Mouse (Mus musculus): ENCODE results near the gene Clptm1. TPM values are rescaled to one million over a fixed set of nuclear protein-coding genes. Genes with fewer than 3 reads are reported as not detected.
"Not testable (repeated sequence)": the region's sequence is repeated elsewhere in the genome, so short reads cannot be mapped to it uniquely, and the experiment has no call there.

Clptm1 gene
- polyA plus RNA-seq, 1 experiment: 95.7 TPM

DNA sequence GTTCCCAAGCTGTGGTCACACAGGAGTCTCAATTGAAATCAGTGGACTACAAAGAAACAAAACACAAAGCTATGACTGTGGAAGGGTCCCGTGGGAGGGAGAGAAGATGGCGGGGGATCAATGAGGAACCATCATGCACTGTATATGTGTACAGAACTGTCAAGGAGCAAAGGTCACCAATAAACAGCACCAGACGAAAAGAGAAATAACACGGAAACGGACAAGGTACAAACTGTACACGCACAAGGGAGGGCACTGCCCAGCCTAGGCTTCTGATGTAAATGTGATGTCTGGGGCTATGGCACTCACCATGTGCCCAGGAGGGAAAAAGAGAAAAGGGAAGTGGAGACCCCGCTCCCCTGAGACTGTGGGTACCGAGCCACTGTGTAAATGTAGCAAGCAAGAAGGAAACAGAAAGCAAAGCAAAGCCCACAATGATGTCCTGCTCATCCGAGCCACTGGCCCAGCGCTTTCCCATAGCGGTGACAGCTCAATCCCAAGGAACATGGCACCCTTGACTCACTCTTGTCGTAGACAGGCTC, 49.7 kb downstream of the Clptm1 start:
- TF ChIP-seq MYOD1 (IDR thresholded peaks at IDR 0.05; ENCODE audit: control insufficient read depth, insufficient read length, low read depth) (no peak), FOSL1 (IDR thresholded peaks at IDR 0.05; ENCODE audit: insufficient read depth, low read length, poor library complexity, severe bottlenecking) (no peak), CTCF (IDR thresholded peaks at IDR 0.05; ENCODE audit: control insufficient read depth, insufficient read depth, insufficient read length) (no peak), MYOG (IDR thresholded peaks at IDR 0.05; ENCODE audit: control insufficient read depth, extremely low read depth, insufficient read length) (no peak), USF1 (IDR thresholded peaks at IDR 0.05; ENCODE audit: low read depth) (no peak), CEBPB (IDR thresholded peaks at IDR 0.05; ENCODE audit: low read depth) (no peak), MAX (IDR thresholded peaks at IDR 0.05) (no peak)
- H3K79me3 ChIP-seq (ENCODE audit: low read depth): no peaks in the 10 kb centered on the region
- no peak overlapping the region for H3K4me3 ChIP-seq (ENCODE audit: insufficient read depth, poor library complexity, severe bottlenecking)
- no peaks in the 10 kb centered on the region for H3K27me3 ChIP-seq (ENCODE audit: control insufficient read depth, insufficient read depth, insufficient read length)
- peaks cover 2% of the 10 kb centered on the region for H3K36me3 ChIP-seq (ENCODE audit: control insufficient read depth, insufficient read depth)
- H3ac ChIP-seq (ENCODE audit: control insufficient read depth, insufficient read length, low read depth): no peak overlapping the region
- H3K79me2 ChIP-seq (ENCODE audit: control insufficient read depth, insufficient read depth): no peaks in the 10 kb centered on the region

GRCm38 (mm10) chr7:19610969-19611368, 53.9 kb downstream of the Clptm1 start:
- Histone ChIP-seq H3K79me3 (ENCODE audit: low read depth) (no peaks in the 10 kb centered on the region), H3K27me3 (ENCODE audit: control insufficient read depth, insufficient read depth, insufficient read length) (no peaks in the 10 kb centered on the region), H3K79me2 (ENCODE audit: control insufficient read depth, insufficient read depth) (no peaks in the 10 kb centered on the region), H3K36me3 (ENCODE audit: control insufficient read depth, insufficient read depth) (peaks cover 2% of the 10 kb centered on the region), H3K4me3 (ENCODE audit: insufficient read depth, poor library complexity, severe bottlenecking) (no peak overlapping the region), H3ac (ENCODE audit: control insufficient read depth, insufficient read length, low read depth) (no peak overlapping the region)
- TF ChIP-seq USF1 (IDR thresholded peaks at IDR 0.05; ENCODE audit: low read depth) (no peak), MYOD1 (IDR thresholded peaks at IDR 0.05; ENCODE audit: control insufficient read depth, insufficient read length, low read depth) (no peak), MAX (IDR thresholded peaks at IDR 0.05) (no peak), MYOG (IDR thresholded peaks at IDR 0.05; ENCODE audit: control insufficient read depth, extremely low read depth, insufficient read length) (no peak), FOSL1 (IDR thresholded peaks at IDR 0.05; ENCODE audit: insufficient read depth, low read length, poor library complexity, severe bottlenecking) (no peak), CTCF (IDR thresholded peaks at IDR 0.05; ENCODE audit: control insufficient read depth, insufficient read depth, insufficient read length) (no peak), CEBPB (IDR thresholded peaks at IDR 0.05; ENCODE audit: low read depth) (no peak)

- Histone ChIP-seq H3ac (ENCODE audit: control insufficient read depth, insufficient read length, low read depth) (no peak overlapping the region), H3K79me3 (ENCODE audit: low read depth) (no peaks in the 10 kb centered on the region), H3K4me3 (ENCODE audit: insufficient read depth, poor library complexity, severe bottlenecking) (no peak overlapping the region), H3K27me3 (ENCODE audit: control insufficient read depth, insufficient read depth, insufficient read length) (no peaks in the 10 kb centered on the region), H3K79me2 (ENCODE audit: control insufficient read depth, insufficient read depth) (no peaks in the 10 kb centered on the region), H3K36me3 (ENCODE audit: control insufficient read depth, insufficient read depth) (peaks cover 2% of the 10 kb centered on the region)
- TF ChIP-seq MYOG (IDR thresholded peaks at IDR 0.05; ENCODE audit: control insufficient read depth, extremely low read depth, insufficient read length) (no peak), CTCF (IDR thresholded peaks at IDR 0.05; ENCODE audit: control insufficient read depth, insufficient read depth, insufficient read length) (no peak), MYOD1 (IDR thresholded peaks at IDR 0.05; ENCODE audit: control insufficient read depth, insufficient read length, low read depth) (no peak)
Measured at GRCm38 (mm10) chr7:19609641-19610332, 55.0 kb downstream of the Clptm1 start.

GRCm38 (mm10) chr7:19607291-19607690, 57.5 kb downstream of the Clptm1 start:
- H3K79me3 ChIP-seq (ENCODE audit: low read depth): peaks cover 16% of the 10 kb centered on the region
- H3K4me3 ChIP-seq (ENCODE audit: insufficient read depth, poor library complexity, severe bottlenecking): no peak overlapping the region
- TF ChIP-seq MYOG (IDR thresholded peaks at IDR 0.05; ENCODE audit: control insufficient read depth, extremely low read depth, insufficient read length) (no peak), FOSL1 (IDR thresholded peaks at IDR 0.05; ENCODE audit: insufficient read depth, low read length, poor library complexity, severe bottlenecking) (no peak), CTCF (IDR thresholded peaks at IDR 0.05; ENCODE audit: control insufficient read depth, insufficient read depth, insufficient read length) (no peak), USF1 (IDR thresholded peaks at IDR 0.05; ENCODE audit: low read depth) (no peak), MYOD1 (IDR thresholded peaks at IDR 0.05; ENCODE audit: control insufficient read depth, insufficient read length, low read depth) (no peak), CEBPB (IDR thresholded peaks at IDR 0.05; ENCODE audit: low read depth) (no peak), MAX (IDR thresholded peaks at IDR 0.05) (no peak)
- peaks cover 5% of the 10 kb centered on the region for H3K36me3 ChIP-seq (ENCODE audit: control insufficient read depth, insufficient read depth)
- H3ac ChIP-seq (ENCODE audit: control insufficient read depth, insufficient read length, low read depth): no peak overlapping the region
- peaks cover 19% of the 10 kb centered on the region for H3K79me2 ChIP-seq (ENCODE audit: control insufficient read depth, insufficient read depth)
- no peaks in the 10 kb centered on the region for H3K27me3 ChIP-seq (ENCODE audit: control insufficient read depth, insufficient read depth, insufficient read length)

DNA sequence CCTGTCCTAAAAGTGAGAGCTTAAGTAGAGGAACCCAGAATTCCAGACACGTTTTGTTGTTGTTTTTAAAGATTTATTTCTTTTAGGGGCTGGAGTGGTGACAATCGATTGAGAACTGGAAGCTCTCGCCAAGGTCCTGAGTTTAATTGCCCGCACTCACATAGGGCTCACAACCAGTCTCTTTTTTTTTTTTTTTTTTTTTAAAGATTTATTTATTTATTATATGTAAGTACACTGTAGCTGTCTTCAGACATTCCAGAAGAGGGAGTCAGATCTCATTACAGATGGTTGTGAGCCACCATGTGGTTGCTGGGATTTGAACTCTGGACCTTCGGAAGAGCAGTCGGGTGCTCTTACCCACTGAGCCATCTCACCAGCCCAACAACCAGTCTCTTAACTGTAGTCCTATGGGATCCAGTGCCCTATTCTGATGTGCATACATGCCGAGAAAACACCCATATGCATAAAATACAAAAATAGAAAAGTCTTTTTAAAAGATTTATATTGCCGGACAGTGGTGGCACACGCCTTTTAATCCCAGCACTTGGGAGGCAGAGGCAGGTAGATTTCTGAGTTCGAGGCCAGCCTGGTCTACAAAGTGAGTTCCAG, 60.1 kb downstream of the Clptm1 start:
- not testable (repeated sequence) for H3K4me3 ChIP-seq (ENCODE audit: insufficient read depth, poor library complexity, severe bottlenecking)

More for the DNA sequence above, 60.1 kb downstream of the Clptm1 start:
- peaks cover 36% of the 10 kb centered on the region for H3K79me2 ChIP-seq (ENCODE audit: control insufficient read depth, insufficient read depth)
- H3K27me3 ChIP-seq (ENCODE audit: control insufficient read depth, insufficient read depth, insufficient read length); H3ac ChIP-seq (ENCODE audit: control insufficient read depth, insufficient read length, low read depth); H3K36me3 ChIP-seq (ENCODE audit: control insufficient read depth, insufficient read depth): not testable (repeated sequence)
- peaks cover 21% of the 10 kb centered on the region for H3K79me3 ChIP-seq (ENCODE audit: low read depth)

Data from C2C12 (cell line).